Mouse (Mus musculus): ENCODE data around the gene Chaf1a. TPM values are rescaled to one million over a fixed set of nuclear protein-coding genes. Genes with fewer than 3 reads are reported as not detected.

Chaf1a gene
- polyA plus RNA-seq, 1 experiment: 2.3 TPM

DNA sequence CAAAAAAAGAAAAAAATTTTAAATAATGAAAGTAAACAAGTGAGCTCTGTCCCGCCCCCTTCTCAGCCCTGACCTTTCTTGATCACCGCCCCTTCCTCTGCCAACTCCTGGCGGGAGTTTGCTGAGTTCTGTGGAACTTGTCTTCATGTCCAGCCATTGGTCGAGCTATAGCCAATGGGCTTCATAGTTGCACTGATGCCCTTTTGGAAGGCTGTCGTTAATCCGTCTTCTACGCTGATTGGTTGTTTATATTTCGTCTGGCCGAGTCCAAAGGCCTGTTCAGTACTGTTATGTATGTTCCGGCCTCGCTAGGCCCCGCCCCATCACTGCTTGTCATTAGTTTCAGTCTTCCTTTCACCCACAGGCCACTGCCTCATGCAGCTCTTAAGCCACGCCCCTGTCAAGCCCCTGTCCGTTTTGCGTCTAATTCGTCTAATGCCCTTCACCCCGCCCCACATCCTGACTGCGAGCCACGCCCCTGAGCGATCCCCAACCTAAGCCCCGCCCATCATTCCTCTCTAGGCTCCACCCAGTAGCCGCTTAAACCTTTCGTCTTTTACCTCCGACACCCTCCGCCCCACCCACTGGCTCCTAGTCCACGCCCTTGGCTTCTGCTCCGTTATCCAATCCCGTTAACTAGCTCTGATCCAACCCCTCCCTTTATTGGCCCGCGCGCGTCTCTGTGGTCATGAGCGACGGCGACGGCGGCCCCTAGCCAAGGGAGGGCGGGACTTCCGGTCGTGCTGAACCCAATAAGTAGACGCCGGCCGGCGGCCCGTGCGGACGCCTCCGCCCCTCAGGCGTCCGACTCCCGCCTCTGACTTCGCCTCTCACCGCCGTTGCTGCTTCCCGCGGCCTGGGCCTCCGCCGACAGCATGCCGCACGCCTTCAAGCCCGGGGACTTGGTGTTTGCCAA is 38.9 kb downstream of the Chaf1a start, which contains the start of gene Hdgfl2:
Gene Hdgfl2 (plus strand): TSS at position 755 of the 916 bp plus-strand sequence.
- H3K4me1 ChIP-seq (ENCODE audit: control insufficient read depth, insufficient read depth, low read length): peaks cover 10% of the 10 kb centered on the region
- peak; percentile 99 for DNase-seq
- peak; percentile 84 for TF ChIP-seq POLR2A (IDR thresholded peaks at IDR 0.05; ENCODE audit: borderline replicate concordance, extremely low read depth, low read depth, low read length)
- no peak for TF ChIP-seq CTCF (IDR thresholded peaks at IDR 0.05; ENCODE audit: insufficient read depth, low read length)
- peak within 1 kb of the TSS; percentile 89 for H3K4me3 ChIP-seq (replicated peaks; ENCODE audit: extremely low read depth, low read depth, low read length)
- WGBS: under 1% methylated on average over 61 of the region's 61 CpGs

GRCm38 (mm10) chr17:56079921-56080320 is 39.7 kb downstream of the Chaf1a start:
- WGBS: under 1% methylated on average over 11 of the region's 11 CpGs
- Histone ChIP-seq H3K4me1 (ENCODE audit: control insufficient read depth, insufficient read depth, low read length) (peaks cover 10% of the 10 kb centered on the region), H3K4me3 (replicated peaks; ENCODE audit: extremely low read depth, low read depth, low read length) (peak overlapping the region; percentile 89)
- DNase-seq: peak; percentile 16
- TF ChIP-seq POLR2A (IDR thresholded peaks at IDR 0.05; ENCODE audit: borderline replicate concordance, extremely low read depth, low read depth, low read length) (no peak), CTCF (IDR thresholded peaks at IDR 0.05; ENCODE audit: insufficient read depth, low read length) (no peak)

DNA sequence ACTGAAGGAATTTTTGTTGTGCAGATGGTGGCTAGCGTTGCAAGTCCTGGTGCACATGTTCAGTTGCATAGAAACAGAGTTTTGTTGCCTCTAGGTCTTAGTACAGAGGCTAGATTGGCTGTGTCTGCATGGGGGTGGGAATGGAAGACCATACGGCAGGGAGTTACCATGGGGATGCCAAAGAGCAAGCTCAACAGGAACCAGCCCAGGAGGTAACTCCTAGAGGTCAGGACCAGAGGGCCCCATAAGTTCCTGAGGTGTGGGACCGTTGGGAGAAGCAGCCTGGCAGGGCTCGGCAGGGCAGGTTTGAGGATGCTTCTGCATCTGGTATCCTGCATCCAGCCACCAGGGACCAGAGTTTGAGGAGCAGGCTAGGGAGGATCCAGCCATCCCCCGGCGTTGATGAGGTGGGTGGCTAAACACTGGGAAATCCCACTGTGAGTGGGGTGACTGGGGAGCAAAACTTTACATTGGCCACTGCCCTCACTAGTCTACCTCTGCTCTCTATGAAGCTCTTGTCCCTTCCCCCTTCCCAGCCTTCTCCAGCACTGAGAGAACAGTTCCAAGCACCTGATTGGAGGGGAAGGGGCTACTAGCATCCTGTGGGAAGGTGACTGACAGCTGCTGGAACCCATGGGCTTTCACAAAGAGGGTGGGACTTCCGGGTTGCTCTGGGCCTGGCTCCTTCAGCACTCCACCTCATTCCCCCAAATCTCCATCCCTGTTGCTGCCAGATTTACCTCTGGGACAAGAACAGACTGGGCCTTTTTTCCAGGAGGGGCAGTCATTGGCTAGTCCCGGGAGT is 40.7 kb downstream of the Chaf1a start:
- DNase-seq: no peak
- 19% methylated on average over 8 of the region's 8 CpGs for WGBS
- peaks cover 7% of the 10 kb centered on the region for H3K4me1 ChIP-seq (ENCODE audit: control insufficient read depth, insufficient read depth, low read length)
- no peak overlapping the region for H3K4me3 ChIP-seq (replicated peaks; ENCODE audit: extremely low read depth, low read depth, low read length)
- TF ChIP-seq CTCF (IDR thresholded peaks at IDR 0.05; ENCODE audit: insufficient read depth, low read length): no peak
- TF ChIP-seq POLR2A (IDR thresholded peaks at IDR 0.05; ENCODE audit: borderline replicate concordance, extremely low read depth, low read depth, low read length): no peak

DNA sequence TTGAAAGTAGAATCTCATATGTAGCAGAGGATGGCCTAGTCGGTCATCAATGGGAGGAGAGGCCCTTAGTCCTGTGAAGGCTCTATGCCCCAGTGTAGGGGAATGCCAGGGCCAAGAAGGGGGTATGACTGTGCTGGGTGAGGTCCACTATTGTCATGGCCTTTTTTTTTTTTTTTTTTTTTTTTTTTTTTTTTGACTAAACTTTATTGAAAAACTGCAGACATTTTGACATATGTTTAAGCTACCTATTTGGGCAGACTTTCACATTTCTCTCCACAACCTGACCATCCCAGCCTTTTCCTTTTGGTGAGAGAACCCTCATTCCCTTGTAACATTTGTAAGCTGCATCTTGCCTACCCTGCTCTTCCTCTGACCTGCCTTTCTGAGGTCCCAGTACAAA is 52.1 kb downstream of the Chaf1a start:
- no peaks in the 10 kb centered on the region for H3K4me1 ChIP-seq (ENCODE audit: control insufficient read depth, insufficient read depth, low read length)
- TF ChIP-seq CTCF (IDR thresholded peaks at IDR 0.05; ENCODE audit: insufficient read depth, low read length): no peak
- TF ChIP-seq POLR2A (IDR thresholded peaks at IDR 0.05; ENCODE audit: borderline replicate concordance, extremely low read depth, low read depth, low read length): no peak
- no peak overlapping the region for H3K4me3 ChIP-seq (replicated peaks; ENCODE audit: extremely low read depth, low read depth, low read length)
- WGBS: 88% methylated on average over 1 of the region's 1 CpGs
- no peak for DNase-seq

DNA sequence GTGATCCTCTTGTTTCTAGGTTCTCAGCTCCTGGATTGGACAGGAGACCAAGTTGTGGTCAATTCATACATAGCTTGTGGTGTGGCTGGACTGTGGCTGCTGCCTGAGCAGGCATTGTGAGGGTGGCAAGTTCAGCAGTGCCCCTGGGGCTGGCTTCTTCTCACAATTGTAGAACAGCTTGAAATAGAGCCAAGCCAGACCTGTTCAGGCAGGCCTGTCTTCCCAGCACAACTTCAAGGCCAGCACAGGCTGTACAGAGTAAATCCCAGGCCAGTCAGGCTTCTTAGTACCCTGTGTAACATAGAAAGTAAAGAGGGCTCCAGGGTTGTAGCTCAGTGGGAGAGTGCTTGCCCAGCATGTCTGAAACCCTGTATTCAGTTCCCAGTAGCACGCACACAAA is 52.6 kb downstream of the Chaf1a start:
- no peak for DNase-seq
- Histone ChIP-seq H3K4me1 (ENCODE audit: control insufficient read depth, insufficient read depth, low read length) (no peaks in the 10 kb centered on the region), H3K4me3 (replicated peaks; ENCODE audit: extremely low read depth, low read depth, low read length) (no peak overlapping the region)
- 100% methylated on average over 1 of the region's 1 CpGs for WGBS
- no peak for TF ChIP-seq CTCF (IDR thresholded peaks at IDR 0.05; ENCODE audit: insufficient read depth, low read length)
- TF ChIP-seq POLR2A (IDR thresholded peaks at IDR 0.05; ENCODE audit: borderline replicate concordance, extremely low read depth, low read depth, low read length): no peak

DNA sequence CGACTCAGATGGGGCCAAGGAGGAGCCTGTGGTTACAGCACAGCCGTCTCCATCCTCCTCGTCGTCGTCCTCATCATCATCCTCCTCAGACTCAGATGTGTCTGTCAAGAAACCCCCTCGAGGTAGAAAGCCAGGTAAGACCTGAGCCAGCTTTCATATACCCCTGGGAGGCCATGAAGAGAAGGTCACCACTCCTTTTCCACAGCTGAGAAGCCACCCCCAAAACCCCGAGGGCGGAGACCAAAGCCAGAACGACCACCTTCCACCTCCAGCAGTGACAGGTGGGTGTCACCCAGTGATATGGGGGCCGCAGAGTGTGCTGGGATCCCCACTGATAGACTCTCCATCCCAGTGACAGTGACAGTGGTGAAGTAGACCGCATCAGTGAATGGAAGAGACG is 56.6 kb downstream of the Chaf1a start:
- 92% methylated on average over 12 of the region's 12 CpGs for WGBS
- TF ChIP-seq CTCF (IDR thresholded peaks at IDR 0.05; ENCODE audit: insufficient read depth, low read length): no peak
- no peak for TF ChIP-seq POLR2A (IDR thresholded peaks at IDR 0.05; ENCODE audit: borderline replicate concordance, extremely low read depth, low read depth, low read length)
- Histone ChIP-seq H3K4me3 (replicated peaks; ENCODE audit: extremely low read depth, low read depth, low read length) (no peak overlapping the region), H3K4me1 (ENCODE audit: control insufficient read depth, insufficient read depth, low read length) (no peaks in the 10 kb centered on the region)
- DNase-seq: no peak

DNA sequence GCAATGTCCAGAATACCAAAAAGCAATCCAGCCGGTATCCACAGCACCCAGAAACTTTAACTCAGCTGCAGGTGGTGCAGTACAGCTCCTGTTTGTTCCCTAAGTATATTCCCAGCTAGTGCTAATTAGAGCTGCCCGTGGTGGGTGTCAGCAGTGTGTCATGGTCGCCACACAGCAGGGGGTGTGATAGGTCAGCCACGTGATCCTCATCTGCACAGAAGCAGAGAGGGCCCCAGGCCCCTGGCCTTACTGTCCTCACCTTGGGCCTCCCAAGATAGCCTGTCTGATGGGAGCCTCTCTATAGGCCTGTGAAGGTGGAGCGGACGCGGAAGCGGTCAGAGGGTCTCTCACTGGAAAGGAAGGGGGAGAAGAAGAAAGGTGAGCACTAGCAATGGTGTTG is 57.9 kb downstream of the Chaf1a start:
- DNase-seq: no peak
- Histone ChIP-seq H3K4me1 (ENCODE audit: control insufficient read depth, insufficient read depth, low read length) (no peaks in the 10 kb centered on the region), H3K4me3 (replicated peaks; ENCODE audit: extremely low read depth, low read depth, low read length) (no peak overlapping the region)
- no peak for TF ChIP-seq CTCF (IDR thresholded peaks at IDR 0.05; ENCODE audit: insufficient read depth, low read length)
- TF ChIP-seq POLR2A (IDR thresholded peaks at IDR 0.05; ENCODE audit: borderline replicate concordance, extremely low read depth, low read depth, low read length): no peak
- 87% methylated on average over 8 of the region's 8 CpGs for WGBS

DNA sequence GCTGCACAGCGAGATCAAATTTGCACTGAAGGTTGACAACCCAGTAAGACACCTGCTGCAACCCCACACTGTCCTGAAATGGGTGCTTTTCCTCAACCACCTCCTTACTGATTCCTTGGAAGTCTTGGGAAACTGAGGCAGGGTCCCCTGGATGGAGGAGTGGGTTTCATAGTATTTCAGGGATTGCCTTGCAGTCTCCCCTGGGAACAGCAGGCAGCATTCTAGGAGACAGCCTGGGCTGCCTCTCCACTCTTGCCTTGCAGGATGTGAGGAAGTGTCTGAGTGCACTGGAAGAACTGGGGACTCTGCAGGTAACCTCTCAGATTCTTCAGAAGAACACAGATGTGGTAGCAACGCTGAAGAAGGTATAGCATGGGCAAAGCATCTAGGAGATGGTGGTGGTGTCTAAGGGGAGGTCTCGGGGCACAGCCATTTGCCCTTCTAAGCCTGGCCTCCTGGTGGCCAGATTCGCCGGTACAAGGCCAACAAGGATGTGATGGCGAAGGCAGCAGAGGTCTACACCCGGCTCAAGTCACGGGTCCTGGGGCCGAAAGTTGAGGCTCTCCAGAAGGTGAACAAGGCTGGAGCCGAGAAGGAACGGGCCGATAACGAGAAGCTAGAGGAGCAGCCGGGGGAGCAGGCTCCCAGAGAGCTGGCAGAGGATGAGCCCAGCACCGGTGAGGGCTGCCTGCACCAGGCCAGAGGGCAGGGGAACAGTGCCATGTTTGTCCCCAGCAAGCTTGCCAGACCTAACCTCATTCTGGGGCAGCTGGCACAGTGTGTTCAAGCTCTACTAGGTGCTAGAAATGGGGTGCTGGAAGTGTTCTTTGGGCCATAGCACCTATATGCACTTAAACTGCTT is 58.7 kb downstream of the Chaf1a start:
- H3K4me1 ChIP-seq (ENCODE audit: control insufficient read depth, insufficient read depth, low read length): no peaks in the 10 kb centered on the region
- TF ChIP-seq CTCF (IDR thresholded peaks at IDR 0.05; ENCODE audit: insufficient read depth, low read length) (no peak), POLR2A (IDR thresholded peaks at IDR 0.05; ENCODE audit: borderline replicate concordance, extremely low read depth, low read depth, low read length) (no peak)
- WGBS: 86% methylated on average over 15 of the region's 15 CpGs
- H3K4me3 ChIP-seq (replicated peaks; ENCODE audit: extremely low read depth, low read depth, low read length): no peak overlapping the region
- DNase-seq: no peak

DNA sequence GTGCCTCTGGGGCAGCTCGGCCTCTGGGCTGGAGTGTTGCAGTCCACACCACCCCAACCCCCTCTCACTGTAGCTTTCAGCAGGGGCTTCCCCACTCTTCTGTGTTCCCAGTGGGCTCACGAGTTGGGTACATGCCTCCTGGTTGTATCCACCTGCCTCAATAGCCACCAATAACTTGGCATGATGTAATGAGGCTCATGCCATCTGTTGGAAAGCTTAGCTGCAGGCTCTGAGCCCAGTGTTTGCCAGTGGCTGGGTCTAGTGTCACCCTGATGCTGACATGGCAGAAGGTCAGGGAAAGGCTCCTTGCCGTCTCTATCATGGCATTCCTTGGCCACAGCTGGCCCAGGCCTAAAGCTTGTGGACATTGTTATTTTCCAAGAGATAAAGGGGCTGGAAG is 60.6 kb downstream of the Chaf1a start:
- DNase-seq: no peak
- H3K4me3 ChIP-seq (replicated peaks; ENCODE audit: extremely low read depth, low read depth, low read length): no peak overlapping the region
- TF ChIP-seq POLR2A (IDR thresholded peaks at IDR 0.05; ENCODE audit: borderline replicate concordance, extremely low read depth, low read depth, low read length) (no peak), CTCF (IDR thresholded peaks at IDR 0.05; ENCODE audit: insufficient read depth, low read length) (no peak)
- WGBS: 82% methylated on average over 3 of the region's 3 CpGs
- no peaks in the 10 kb centered on the region for H3K4me1 ChIP-seq (ENCODE audit: control insufficient read depth, insufficient read depth, low read length)
